Mouse (Mus musculus) lung, embryonic 14.5 days (tissue): ENCODE data around the gene Gm45021. TPM values are rescaled to one million over a fixed set of nuclear protein-coding genes. Genes with fewer than 3 reads are reported as not detected.
"Not testable (repeated sequence)": the region's sequence is repeated elsewhere in the genome, so short reads cannot be mapped to it uniquely, and the experiment has no call there.

Experiments
- ATAC-seq: fragments of 200-750 bp; cut with Nextera tagmentation; 2 replicates; pipeline ENCODE4 v1.8.0; 2017; ENCODE audit warnings: mild to moderate bottlenecking, moderate TSS enrichment, moderate library complexity; ENCODE audit not compliant: insufficient read depth
- DNase-seq: peaks from one replicate; pipeline ENCODE4 v3.0.0-alpha.2; 2015
- H3K27ac ChIP-seq: fragments of 300-500 bp; sonication (generic); 2 replicates; pipeline ENCODE4 v1.5.1; 2014; ENCODE audit warnings: low read depth, mild to moderate bottlenecking, moderate library complexity
- H3K27me3 ChIP-seq: fragments of 300-500 bp; sonication (generic); 2 replicates; pipeline ENCODE4 v1.6.1; 2014; ENCODE audit warnings: low read length, control low read depth; ENCODE audit not compliant: insufficient read depth
- H3K36me3 ChIP-seq: fragments of 300-500 bp; sonication (generic); 2 replicates; pipeline ENCODE4 v1.6.1; 2014; ENCODE audit warnings: control low read depth; ENCODE audit not compliant: insufficient read depth
- H3K4me1 ChIP-seq: fragments of 300-500 bp; sonication (generic); 2 replicates; pipeline ENCODE4 v1.6.1; 2014; ENCODE audit warnings: antibody characterized with exemption, control low read depth; ENCODE audit not compliant: insufficient read depth
- H3K4me2 ChIP-seq: fragments of 300-500 bp; sonication (generic); 2 replicates; pipeline ENCODE4 v1.6.1; 2014; ENCODE audit warnings: mild to moderate bottlenecking
- H3K4me3 ChIP-seq: fragments of 300-500 bp; sonication (generic); 2 replicates; pipeline ENCODE4 v1.5.1; 2014; ENCODE audit warnings: low read depth, low read length
- H3K9ac ChIP-seq: fragments of 300-500 bp; sonication (generic); 2 replicates; pipeline ENCODE4 v1.6.1; 2014
- H3K9me3 ChIP-seq: fragments of 300-500 bp; sonication (generic); 2 replicates; pipeline ENCODE4 v1.6.1; 2016; ENCODE audit warnings: low read depth, low read length, control low read depth
- CTCF ChIP-seq: IDR thresholded peaks from 2 replicates; pipeline ENCODE4 v1.5.1; 2016; ENCODE audit warnings: antibody characterized with exemption, low read depth
- WGBS: fragments of 180-500 bp; shearing (Covaris S2); extraction: QIAGEN DNeasy Blood & Tissue Kit; methylation state at CpG from one replicate; pipeline ENCODE4 v1.1.7; 2014; 5-methylcytosine and 5-hydroxymethylcytosine counted together
- polyA plus RNA-seq: library from polyadenylated mRNA; unstranded; fragments of >200 nt; fragmentation: Nextera tagmentation; extraction: Ambion mirVana; gene quantifications from 2 replicates; pipeline ENCODE4 v1.2.1, GENCODE M21; 2014

Gene Gm45021
- polyA plus RNA-seq, 1 experiment from 2014 or later, result not detected

GRCm38 (mm10) chr6:48614756-48615155, 25.3 kb downstream of the Gm45021 start:
- H3K4me3 ChIP-seq, result no peak overlapping the region
- no peaks in the 10 kb centered on the region for H3K27me3 ChIP-seq
- DNase-seq (no peak), ATAC-seq (no peak)
- H3K4me2 ChIP-seq, result no peak overlapping the region
- H3K4me1 ChIP-seq, result no peaks in the 10 kb centered on the region
- 86% methylated on average over 5 of the region's 5 CpGs for WGBS
- H3K27ac ChIP-seq, result no peak overlapping the region
- TF ChIP-seq CTCF, result no peak
- H3K9me3 ChIP-seq, result no peaks in the 10 kb centered on the region
- H3K36me3 ChIP-seq, result peaks cover 17% of the 10 kb centered on the region
- no peak overlapping the region for H3K9ac ChIP-seq

- TF ChIP-seq CTCF, result no peak
- H3K4me1 ChIP-seq, result no peaks in the 10 kb centered on the region
- peaks cover 30% of the 10 kb centered on the region for H3K36me3 ChIP-seq
- no peak overlapping the region for H3K9ac ChIP-seq
- no peak overlapping the region for H3K27ac ChIP-seq
- H3K4me3 ChIP-seq, result no peak overlapping the region
- DNase-seq (no peak), ATAC-seq (no peak)
- H3K27me3 ChIP-seq, result no peaks in the 10 kb centered on the region
- WGBS, result 92% methylated on average over 30 of the region's 30 CpGs
- no peak overlapping the region for H3K4me2 ChIP-seq
- no peaks in the 10 kb centered on the region for H3K9me3 ChIP-seq
Observed at GRCm38 (mm10) chr6:48620031-48620430, 30.6 kb downstream of the Gm45021 start.

- H3K36me3 ChIP-seq, result peaks cover 30% of the 10 kb centered on the region
- not testable (repeated sequence) for ATAC-seq, H3K4me2 ChIP-seq, DNase-seq, H3K4me1 ChIP-seq, H3K9ac ChIP-seq, H3K9me3 ChIP-seq, H3K27ac ChIP-seq, H3K4me3 ChIP-seq
- 81% methylated on average over 8 of the region's 8 CpGs for WGBS
- H3K27me3 ChIP-seq, result peaks cover 12% of the 10 kb centered on the region
Observed at GRCm38 (mm10) chr6:48622186-48622843, 32.9 kb downstream of the Gm45021 start.

- H3K4me1 ChIP-seq, result no peaks in the 10 kb centered on the region
Observed at GRCm38 (mm10) chr6:48623460-48623859, 34.0 kb downstream of the Gm45021 start.

GRCm38 (mm10) chr6:48626464-48626863, 37.1 kb downstream of the Gm45021 start, which contains the start of gene AI854703:
AI854703 (plus strand) TSS chr6:48626764.
- H3K27me3 ChIP-seq, result peaks cover 37% of the 10 kb centered on the region
- H3K4me3 ChIP-seq, result peak within 1 kb of the TSS; percentile 48
- H3K9ac ChIP-seq, result peak within 1 kb of the TSS; percentile 49
- H3K9me3 ChIP-seq, result no peaks in the 10 kb centered on the region
- no peak within 1 kb of the TSS for H3K27ac ChIP-seq
- WGBS, result 32% methylated on average over 8 of the region's 8 CpGs
- no peaks in the 10 kb centered on the region for H3K36me3 ChIP-seq
- H3K4me1 ChIP-seq, result 0 out of 2 replicates have a peak, but pooled peaks cover 3% of the 10 kb centered on the region
- no peak for ATAC-seq
- no peak for DNase-seq
- no peak for TF ChIP-seq CTCF
- peak within 1 kb of the TSS; percentile 86 for H3K4me2 ChIP-seq

More at GRCm38 (mm10) chr6:48623460-48623859, 34.0 kb downstream of the Gm45021 start:
- H3K9me3 ChIP-seq, result no peaks in the 10 kb centered on the region
- no peak overlapping the region for H3K9ac ChIP-seq
- peaks cover 24% of the 10 kb centered on the region for H3K27me3 ChIP-seq
- 26% methylated on average over 1 of the region's 1 CpGs for WGBS
- H3K36me3 ChIP-seq, result peaks cover 22% of the 10 kb centered on the region
- no peak overlapping the region for H3K4me3 ChIP-seq
- H3K27ac ChIP-seq, result no peak overlapping the region
- no peak for TF ChIP-seq CTCF
- ATAC-seq (no peak), DNase-seq (no peak)
- H3K4me2 ChIP-seq, result no peak overlapping the region

GRCm38 (mm10) chr6:48626984-48627383, 37.6 kb downstream of the Gm45021 start:
- Histone ChIP-seq H3K9ac (peak overlapping the region; percentile 49), H3K4me1 (0 out of 2 replicates have a peak, but pooled peaks cover 3% of the 10 kb centered on the region), H3K4me3 (peak overlapping the region; percentile 48), H3K27ac (no peak overlapping the region), H3K4me2 (peak overlapping the region; percentile 86), H3K36me3 (no peaks in the 10 kb centered on the region), H3K9me3 (no peaks in the 10 kb centered on the region), H3K27me3 (peaks cover 37% of the 10 kb centered on the region)
- TF ChIP-seq CTCF, result peak; percentile 28
- WGBS, result under 1% methylated on average over 32 of the region's 32 CpGs
- peak; percentile 67 for DNase-seq
- peak; percentile 52; the same call in 1 of the 2 replicates for ATAC-seq

GRCm38 (mm10) chr6:48627511-48627924, 38.1 kb downstream of the Gm45021 start:
- H3K9me3 ChIP-seq, result no peaks in the 10 kb centered on the region
- H3K27ac ChIP-seq, result no peak overlapping the region
- H3K36me3 ChIP-seq, result no peaks in the 10 kb centered on the region
- H3K27me3 ChIP-seq, result peaks cover 37% of the 10 kb centered on the region
- H3K9ac ChIP-seq, result peak overlapping the region; percentile 49
- no peak for TF ChIP-seq CTCF
- peak overlapping the region; percentile 48 for H3K4me3 ChIP-seq
- ATAC-seq (no peak), DNase-seq (no peak)
- 0 out of 2 replicates have a peak, but pooled peaks cover 3% of the 10 kb centered on the region for H3K4me1 ChIP-seq
- WGBS, result 6% methylated on average over 7 of the region's 7 CpGs
- peak overlapping the region; percentile 86 for H3K4me2 ChIP-seq
